In the genomic region with DNA sequence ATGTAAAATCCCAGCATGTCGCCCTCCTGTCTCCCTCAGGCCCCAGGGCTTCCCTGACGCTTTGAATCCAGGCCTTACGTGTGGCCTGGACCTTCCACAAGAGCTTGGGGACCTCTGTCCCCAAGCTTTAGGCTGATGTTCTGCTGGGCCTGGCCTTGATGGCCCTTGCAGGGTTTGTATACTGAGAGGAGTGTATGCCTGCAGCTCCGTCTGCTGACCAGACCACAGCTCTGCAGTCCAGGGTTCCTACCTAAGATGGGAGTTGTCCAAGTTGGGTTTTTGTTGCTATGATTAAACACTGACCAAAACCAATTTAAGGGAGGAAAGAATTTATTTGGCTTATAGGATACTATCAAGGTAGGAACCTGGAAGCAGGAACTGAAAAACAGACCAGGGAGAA, we compare ENCODE assay signal across 16 mouse cellular contexts. TPM values are rescaled to one million over a fixed set of nuclear protein-coding genes. Genes with fewer than 3 reads are reported as not detected.
A peak's percentile ranks its signal among the peaks of the same experiment; 100 is the strongest.
DNase-seq lines count a peak whose midpoint lies in the region; ATAC-seq and TF ChIP-seq lines count a peak whose summit lies in the region.
"Had no signal": no experiment of that assay in that cellular context is flagged by ENCODE, and none has a peak within 500 bp of the region (broad histone marks: within the 10 kb centered on the region; RNA-seq: fewer than 3 reads in every experiment).

No protein-coding gene starts in this region.

- no peak for ATAC-seq in lung, embryonic 16.5 days (ENCODE audit: low read depth)
- no peak for ATAC-seq in forebrain, embryonic 14.5 days

- H3K27ac ChIP-seq in gastrocnemius, adult 2 months: no peak overlapping the region
- no peak overlapping the region for H3K27ac ChIP-seq in layer of hippocampus, adult 2 months
- no peak overlapping the region for H3K27ac ChIP-seq in lung, embryonic 16.5 days (ENCODE audit: low read length)
- no peak overlapping the region for H3K27ac ChIP-seq in forebrain, embryonic 14.5 days (ENCODE audit: low read depth, low read length)
- H3K27ac ChIP-seq: limb, embryonic 15.5 days had no signal

- H3K79me2 ChIP-seq in C2C12 (ENCODE audit: control insufficient read depth, insufficient read depth): no peaks in the 10 kb centered on the region

- TF ChIP-seq CTCF in gastrocnemius, adult 2 months (IDR thresholded peaks at IDR 0.05): peak; percentile 40
- peak; percentile 58 for TF ChIP-seq CTCF in layer of hippocampus, adult 2 months (conservative IDR thresholded peaks at IDR 0.05)
- peak; percentile 6 for TF ChIP-seq CTCF in C2C12 (IDR thresholded peaks at IDR 0.05; ENCODE audit: control insufficient read depth, insufficient read depth, insufficient read length)

- DNase-seq in gastrocnemius, adult 2 months: no peak
- no peak for DNase-seq in gastrocnemius, postnatal 36 days
- DNase-seq in layer of hippocampus, adult 2 months (ENCODE audit: low spot score in 2 of 2): no peak
- DNase-seq in layer of hippocampus, adult 11-12 months (ENCODE audit: low spot score): no peak
- DNase-seq in B cell, adult 2 months: no peak
- no peak for DNase-seq in forebrain, embryonic 14.5 days (ENCODE audit: low spot score)
- DNase-seq: cerebellum, adult 9-10 months; right cerebral cortex, postnatal 25 days; thymus, postnatal 25 days had no signal

- no peak overlapping the region for H3K4me3 ChIP-seq in gastrocnemius, adult 2 months
- H3K4me3 ChIP-seq in layer of hippocampus, adult 2 months: no peak overlapping the region
- H3K4me3 ChIP-seq in C2C12 (ENCODE audit: insufficient read depth, poor library complexity, severe bottlenecking): no peak overlapping the region
- H3K4me3 ChIP-seq in lung, embryonic 16.5 days (ENCODE audit: low read length): no peak overlapping the region
- no peak overlapping the region for H3K4me3 ChIP-seq in forebrain, embryonic 14.5 days (ENCODE audit: low read depth, low read length)
- H3K4me3 ChIP-seq: limb, embryonic 15.5 days; myocyte had no signal

- intact Hi-C loops in gastrocnemius, adult 2 months (cut with DNase I): no loop called here
- intact Hi-C loops in gastrocnemius, postnatal 36 days (cut with DNase I): no loop called here

- no peak overlapping the region for H3ac ChIP-seq in C2C12 (ENCODE audit: control insufficient read depth, insufficient read length, low read depth)

- H3K9ac ChIP-seq in lung, embryonic 16.5 days (ENCODE audit: low read length): 0 out of 2 replicates have a peak overlapping the region, but pooled peaks have one; percentile 5
- no peak overlapping the region for H3K9ac ChIP-seq in forebrain, embryonic 14.5 days (ENCODE audit: low read length)
- H3K9ac ChIP-seq: limb, embryonic 15.5 days had no signal

- no peak overlapping the region for H3K4me2 ChIP-seq in lung, embryonic 16.5 days (ENCODE audit: low read depth, low read length)
- H3K4me2 ChIP-seq in forebrain, embryonic 14.5 days (ENCODE audit: low read length): no peak overlapping the region
- H3K4me2 ChIP-seq: limb, embryonic 15.5 days had no signal

- 67% methylated on average over 4 of the region's 4 CpGs for WGBS in lung, embryonic 16.5 days
- WGBS in forebrain, embryonic 14.5 days: 60% methylated on average over 4 of the region's 4 CpGs

- no peaks in the 10 kb centered on the region for H3K36me3 ChIP-seq in C2C12 (ENCODE audit: control insufficient read depth, insufficient read depth)
- no peaks in the 10 kb centered on the region for H3K36me3 ChIP-seq in lung, embryonic 16.5 days (ENCODE audit: control insufficient read depth, insufficient read depth, low read length)
- H3K36me3 ChIP-seq in forebrain, embryonic 14.5 days (ENCODE audit: control insufficient read depth, insufficient read depth, low read length): no peaks in the 10 kb centered on the region
- H3K36me3 ChIP-seq: limb, embryonic 15.5 days had no signal

- H3K9me3 ChIP-seq in lung, embryonic 16.5 days (ENCODE audit: control insufficient read depth, low read length): no peaks in the 10 kb centered on the region
- H3K9me3 ChIP-seq in forebrain, embryonic 14.5 days (replicated peaks; ENCODE audit: control insufficient read depth, low read length): no peaks in the 10 kb centered on the region
- H3K9me3 ChIP-seq: limb, embryonic 15.5 days had no signal

- no peaks in the 10 kb centered on the region for H3K79me3 ChIP-seq in C2C12 (ENCODE audit: low read depth)

- peaks cover 26% of the 10 kb centered on the region for H3K4me1 ChIP-seq in lung, embryonic 16.5 days (replicated peaks; ENCODE audit: control insufficient read depth, insufficient read depth, low read length)
- H3K4me1 ChIP-seq in forebrain, embryonic 14.5 days (ENCODE audit: control insufficient read depth, insufficient read depth, low read length): peaks cover 9% of the 10 kb centered on the region; the same call in 1 of the 2 replicates

- H3K27me3 ChIP-seq in C2C12 (ENCODE audit: control insufficient read depth, insufficient read depth, insufficient read length): no peaks in the 10 kb centered on the region
- no peaks in the 10 kb centered on the region for H3K27me3 ChIP-seq in lung, embryonic 16.5 days (ENCODE audit: control insufficient read depth, insufficient read depth, low read depth, low read length)
- no peaks in the 10 kb centered on the region for H3K27me3 ChIP-seq in forebrain, embryonic 14.5 days (replicated peaks; ENCODE audit: control insufficient read depth, insufficient read depth, low read length)
- H3K27me3 ChIP-seq: limb, embryonic 15.5 days had no signal

TF ChIP-seq in C2C12, 6 proteins besides CTCF, POLR2A, EP300 and RAD21:
- TF ChIP-seq MYOG (IDR thresholded peaks at IDR 0.05; ENCODE audit: control insufficient read depth, extremely low read depth, insufficient read length): no peak

RNA-seq across cellular contexts. Expression of gene Lctl, which starts 18.7 kb away (rescaled TPM):
- under 1 TPM in 1 of 2 experiments, not detected in 1; 0.28 TPM for total RNA-seq in gastrocnemius, adult 2 months (2021)
- total RNA-seq in gastrocnemius, postnatal 36 days (2021): not detected
- not detected for total RNA-seq in layer of hippocampus, adult 2 months (2021)
- 0.04 TPM for polyA plus RNA-seq in C2C12 (2012; fragmentation: generic; extraction: Trizol)
- not detected in 2 replicates for polyA plus RNA-seq in lung, embryonic 16.5 days (2015; fragmentation: Nextera tagmentation; extraction: Ambion mirVana)
- not detected in 2 replicates for polyA plus RNA-seq in forebrain, embryonic 14.5 days (2014; fragmentation: Nextera tagmentation; extraction: Ambion mirVana)
- polyA plus RNA-seq: embryonic facial prominence, embryonic 11.5 days; forebrain, embryonic 11.5 days; heart, embryonic 14.5 days had no signal

Comparison
In these comparisons a context has a peak if more than half of its experiments do, and no peak if none do; other contexts are left out.
1. CTCF ChIP-seq: peak in every context shown above with its lines; median percentile 58 in layer of hippocampus, adult 2 months; 40 in gastrocnemius, adult 2 months; 6 in C2C12.